Mouse (Mus musculus) limb, embryonic 15.5 days (tissue): ENCODE data around the gene Irak2. TPM values are rescaled to one million over a fixed set of nuclear protein-coding genes. Genes with fewer than 3 reads are reported as not detected.
A peak's percentile ranks its signal among the peaks of the same experiment; 100 is the strongest.

ENCODE experiments used
- ATAC-seq: fragments of 200-750 bp; cut with Nextera tagmentation; 2 replicates; pipeline ENCODE4 v1.8.0; 2017; ENCODE audit warnings: low read depth, moderate TSS enrichment; ENCODE audit not compliant: insufficient number of reproducible peaks, low FRiP score, low TSS enrichment
- H3K27ac ChIP-seq: fragments of 300-500 bp; sonication (generic); 2 replicates; pipeline ENCODE4 v1.5.1; 2015; ENCODE audit warnings: moderate library complexity, mild to moderate bottlenecking, inconsistent platforms
- H3K27me3 ChIP-seq: fragments of 300-500 bp; sonication (generic); 2 replicates; pipeline ENCODE4 v1.6.1; 2015; ENCODE audit warnings: inconsistent platforms
- H3K36me3 ChIP-seq: fragments of 300-500 bp; sonication (generic); 2 replicates; pipeline ENCODE4 v1.6.1; 2015; ENCODE audit warnings: inconsistent platforms
- H3K4me1 ChIP-seq: fragments of 300-500 bp; sonication (generic); 2 replicates; pipeline ENCODE4 v1.6.1; 2015; ENCODE audit warnings: inconsistent platforms
- H3K4me2 ChIP-seq: fragments of 300-500 bp; sonication (generic); 2 replicates; pipeline ENCODE4 v1.6.1; 2015; ENCODE audit warnings: mild to moderate bottlenecking, inconsistent platforms
- H3K4me3 ChIP-seq: fragments of 300-500 bp; sonication (generic); 2 replicates; pipeline ENCODE4 v1.5.1; 2015; ENCODE audit warnings: mild to moderate bottlenecking, inconsistent platforms
- H3K9ac ChIP-seq: fragments of 300-500 bp; sonication (generic); 2 replicates; pipeline ENCODE4 v1.6.1; 2015; ENCODE audit warnings: inconsistent platforms
- H3K9me3 ChIP-seq: fragments of 300-500 bp; sonication (generic); 2 replicates; pipeline ENCODE4 v1.6.1; 2016; ENCODE audit warnings: inconsistent platforms
- WGBS: fragments of 180-500 bp; shearing (Covaris S2); methylation state at CpG from one replicate; pipeline ENCODE4 v1.1.7; 2015; 5-methylcytosine and 5-hydroxymethylcytosine counted together
- polyA plus RNA-seq: library from polyadenylated mRNA; unstranded; fragments of >200 nt; fragmentation: Nextera tagmentation; extraction: Ambion mirVana; gene quantifications from 2 replicates; pipeline ENCODE4 v1.2.1, GENCODE M21; 2015

Gene Irak2
- polyA plus RNA-seq = 4.1 and 4.6 TPM in 2 replicates

GRCm38 (mm10) chr6:113638302-113639040 is at the start of gene Irak2:
Gene Irak2 (plus strand): TSS chr6:113638467.
- Histone ChIP-seq H3K36me3 (0 out of 2 replicates have a peak, but pooled peaks cover 3% of the 10 kb centered on the region), H3K4me3 (peak within 1 kb of the TSS; percentile 55), H3K4me1 (0 out of 2 replicates have a peak, but pooled peaks cover 4% of the 10 kb centered on the region), H3K9me3 (no peaks in the 10 kb centered on the region), H3K4me2 (peak within 1 kb of the TSS; percentile 59), H3K9ac (peak within 1 kb of the TSS; percentile 44; the same call in 1 of the 2 replicates), H3K27ac (peak within 1 kb of the TSS; percentile 57; the same call in 1 of the 2 replicates), H3K27me3 (no peaks in the 10 kb centered on the region)
- WGBS = 5% methylated on average over 37 of the region's 37 CpGs
- peak; percentile 83 for ATAC-seq

GRCm38 (mm10) chr6:113592637-113593036 is 45.6 kb upstream of the Irak2 start:
- Histone ChIP-seq H3K9ac (no peak overlapping the region), H3K36me3 (no peaks in the 10 kb centered on the region), H3K27ac (no peak overlapping the region), H3K4me3 (no peak overlapping the region), H3K27me3 (no peaks in the 10 kb centered on the region), H3K9me3 (no peaks in the 10 kb centered on the region), H3K4me2 (no peak overlapping the region), H3K4me1 (no peaks in the 10 kb centered on the region)
- 91% methylated on average over 2 of the region's 2 CpGs for WGBS
- ATAC-seq = no peak

DNA sequence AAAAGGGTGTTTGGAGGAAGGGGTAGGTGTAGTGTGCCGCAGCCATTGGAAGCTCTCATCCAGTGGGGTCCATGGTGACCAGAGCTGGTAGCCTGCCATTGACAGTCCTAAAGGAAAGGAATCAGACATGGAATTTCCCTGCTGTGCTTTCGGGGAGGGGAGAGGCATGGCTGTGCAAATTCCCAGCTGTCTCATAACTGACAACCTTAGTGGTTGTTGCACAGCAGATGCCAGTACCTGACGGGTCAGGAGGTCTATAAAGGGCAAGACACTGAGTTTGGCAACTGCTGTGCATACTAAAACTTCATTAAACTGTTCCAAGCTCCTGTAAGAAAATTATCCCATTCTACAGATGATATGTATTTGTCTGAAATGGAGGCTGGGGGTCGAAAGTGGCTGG is 40.3 kb upstream of the Irak2 start:
- no peak overlapping the region for H3K27ac ChIP-seq
- no peak for ATAC-seq
- H3K9me3 ChIP-seq = no peaks in the 10 kb centered on the region
- peaks cover 7% of the 10 kb centered on the region for H3K4me1 ChIP-seq
- H3K4me3 ChIP-seq = no peak overlapping the region
- no peaks in the 10 kb centered on the region for H3K36me3 ChIP-seq
- 75% methylated on average over 4 of the region's 4 CpGs for WGBS
- no peak overlapping the region for H3K9ac ChIP-seq
- H3K4me2 ChIP-seq = no peak overlapping the region
- H3K27me3 ChIP-seq = no peaks in the 10 kb centered on the region

DNA sequence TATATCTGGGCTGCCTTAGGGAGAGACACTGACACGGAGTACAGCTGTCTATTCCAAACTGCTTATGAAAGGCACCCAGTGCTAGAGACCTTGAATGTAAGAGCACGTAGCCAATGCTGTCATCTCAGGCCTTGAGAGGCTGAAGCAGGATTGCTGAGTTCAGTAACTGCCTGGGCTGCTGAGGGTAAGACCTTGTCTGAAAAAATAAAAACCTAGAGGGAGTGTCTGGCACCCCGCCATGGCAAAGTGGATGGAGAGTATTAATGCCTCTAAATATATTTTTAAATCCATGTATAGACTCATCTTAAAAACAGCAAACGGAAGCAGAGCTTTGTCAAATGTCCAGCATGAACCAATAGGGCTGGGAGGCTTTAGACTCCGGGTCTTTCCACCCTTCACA is 38.4 kb upstream of the Irak2 start:
- Histone ChIP-seq H3K4me1 (peaks cover 7% of the 10 kb centered on the region), H3K27me3 (no peaks in the 10 kb centered on the region), H3K36me3 (no peaks in the 10 kb centered on the region), H3K9ac (no peak overlapping the region), H3K4me3 (no peak overlapping the region), H3K4me2 (no peak overlapping the region), H3K9me3 (no peaks in the 10 kb centered on the region), H3K27ac (no peak overlapping the region)
- 75% methylated on average over 5 of the region's 5 CpGs for WGBS
- no peak for ATAC-seq

GRCm38 (mm10) chr6:113600543-113601139 is 37.6 kb upstream of the Irak2 start, which contains the start of gene Fancd2os:
Gene Fancd2os (minus strand): TSS chr6:113600715.
- WGBS = 40% methylated on average over 23 of the region's 23 CpGs
- Histone ChIP-seq H3K9me3 (no peaks in the 10 kb centered on the region), H3K4me2 (0 out of 2 replicates have a peak within 1 kb of the TSS, but pooled peaks have one; percentile 2), H3K4me1 (peaks cover 12% of the 10 kb centered on the region), H3K27me3 (no peaks in the 10 kb centered on the region), H3K27ac (no peak within 1 kb of the TSS), H3K9ac (no peak within 1 kb of the TSS), H3K4me3 (no peak within 1 kb of the TSS), H3K36me3 (no peaks in the 10 kb centered on the region)
- no peak for ATAC-seq

GRCm38 (mm10) chr6:113602821-113603220 is 35.4 kb upstream of the Irak2 start:
- peaks cover 25% of the 10 kb centered on the region for H3K4me1 ChIP-seq
- H3K27ac ChIP-seq = no peak overlapping the region
- WGBS = 88% methylated on average over 6 of the region's 6 CpGs
- no peak overlapping the region for H3K4me3 ChIP-seq
- no peaks in the 10 kb centered on the region for H3K9me3 ChIP-seq
- 0 out of 2 replicates have a peak, but pooled peaks cover 3% of the 10 kb centered on the region for H3K36me3 ChIP-seq
- no peak overlapping the region for H3K4me2 ChIP-seq
- no peak for ATAC-seq
- no peak overlapping the region for H3K9ac ChIP-seq
- no peaks in the 10 kb centered on the region for H3K27me3 ChIP-seq

DNA sequence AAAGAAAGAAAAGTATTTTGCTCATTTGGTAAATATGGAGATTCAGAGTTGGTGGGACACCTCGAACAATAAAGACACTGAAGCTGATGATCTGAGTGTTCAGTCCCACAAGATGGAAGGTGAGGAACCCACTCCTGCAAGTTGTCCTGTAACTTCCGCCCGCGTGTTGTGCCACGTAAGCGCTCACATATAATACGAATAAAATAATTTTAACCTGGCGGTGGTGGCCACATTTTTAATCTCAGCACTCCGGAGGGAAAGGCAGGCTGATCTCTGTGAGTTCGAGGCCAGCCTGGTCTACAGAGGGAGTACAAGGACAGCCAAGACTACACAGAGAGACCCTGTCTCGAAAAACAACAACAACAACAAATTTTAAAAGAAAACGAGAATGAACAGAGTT is 34.3 kb upstream of the Irak2 start:
- ATAC-seq = no peak
- peak overlapping the region; percentile 47 for H3K4me2 ChIP-seq

DNA sequence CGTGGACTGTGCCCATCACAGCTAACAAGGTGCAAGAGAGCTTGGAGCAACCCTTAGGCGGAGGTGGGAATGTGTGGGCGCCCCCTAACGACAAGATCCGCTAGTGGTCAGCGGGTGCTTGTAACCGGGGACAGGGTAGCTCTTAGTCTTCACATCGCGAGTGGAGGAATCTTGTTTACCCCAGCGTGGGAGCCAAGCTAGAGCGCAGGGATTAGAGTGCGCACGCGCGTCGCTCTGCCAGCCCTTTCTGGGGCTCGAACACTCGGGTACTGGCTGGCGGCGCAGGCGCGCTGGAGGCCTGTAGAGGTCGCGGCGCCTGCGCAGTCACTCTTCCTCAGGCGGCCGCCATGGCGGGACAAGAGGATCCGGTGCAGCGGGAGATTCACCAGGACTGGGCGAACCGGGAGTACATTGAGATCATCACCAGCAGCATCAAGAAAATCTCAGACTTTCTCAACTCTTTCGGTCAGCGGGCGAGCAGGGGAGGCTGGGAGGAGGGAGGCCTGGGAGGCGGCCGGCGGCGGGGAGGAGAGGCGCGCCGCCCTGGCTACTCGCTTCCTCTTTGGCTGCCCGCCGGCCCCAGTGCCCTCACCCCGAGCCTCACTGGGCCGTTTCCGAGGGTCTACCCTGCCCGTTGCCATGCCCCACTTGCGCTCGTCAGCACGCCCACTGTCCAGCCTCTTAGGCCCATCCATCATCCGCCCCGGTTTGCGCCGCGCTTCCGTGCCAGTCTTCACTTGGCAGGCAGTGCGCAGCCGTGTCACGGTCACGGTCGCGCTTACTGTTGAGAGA is 33.6 kb upstream of the Irak2 start, which contains the start of gene Brk1:
Gene Brk1, plus strand, starts transcription at position 341 of the 792 bp plus-strand sequence.
- Histone ChIP-seq H3K4me3 (peak within 1 kb of the TSS; percentile 87), H3K9me3 (no peaks in the 10 kb centered on the region), H3K9ac (peak within 1 kb of the TSS; percentile 87), H3K27ac (peak within 1 kb of the TSS; percentile 87), H3K4me1 (peaks cover 27% of the 10 kb centered on the region), H3K4me2 (peak within 1 kb of the TSS; percentile 80), H3K36me3 (peaks cover 3% of the 10 kb centered on the region; the same call in 1 of the 2 replicates), H3K27me3 (no peaks in the 10 kb centered on the region)
- WGBS = under 1% methylated on average over 63 of the region's 65 CpGs
- peak; percentile 88 for ATAC-seq

More for the DNA sequence above, 34.3 kb upstream of the Irak2 start:
- WGBS = 58% methylated on average over 12 of the region's 12 CpGs
- Histone ChIP-seq H3K36me3 (peaks cover 3% of the 10 kb centered on the region; the same call in 1 of the 2 replicates), H3K4me1 (peaks cover 27% of the 10 kb centered on the region), H3K27ac (no peak overlapping the region), H3K9me3 (no peaks in the 10 kb centered on the region), H3K27me3 (no peaks in the 10 kb centered on the region), H3K9ac (no peak overlapping the region; the same call in 1 of the 2 replicates), H3K4me3 (peak overlapping the region; percentile 87)

- peak overlapping the region; percentile 87 for H3K9ac ChIP-seq
- H3K4me2 ChIP-seq = peak overlapping the region; percentile 80
- H3K27me3 ChIP-seq = no peaks in the 10 kb centered on the region
- WGBS = 3% methylated on average over 10 of the region's 10 CpGs
- no peak for ATAC-seq
- H3K4me1 ChIP-seq = peaks cover 25% of the 10 kb centered on the region
- H3K36me3 ChIP-seq = peaks cover 3% of the 10 kb centered on the region; the same call in 1 of the 2 replicates
- peak overlapping the region; percentile 87 for H3K27ac ChIP-seq
- H3K4me3 ChIP-seq = peak overlapping the region; percentile 87
- no peaks in the 10 kb centered on the region for H3K9me3 ChIP-seq
Measured at GRCm38 (mm10) chr6:113605224-113605545, 33.1 kb upstream of the Irak2 start.

GRCm38 (mm10) chr6:113608871-113609270 is 29.4 kb upstream of the Irak2 start:
- ATAC-seq = no peak
- Histone ChIP-seq H3K9ac (no peak overlapping the region), H3K27ac (no peak overlapping the region), H3K9me3 (no peaks in the 10 kb centered on the region), H3K27me3 (no peaks in the 10 kb centered on the region), H3K36me3 (peaks cover 30% of the 10 kb centered on the region), H3K4me1 (peaks cover 20% of the 10 kb centered on the region), H3K4me2 (no peak overlapping the region), H3K4me3 (no peak overlapping the region)
- 84% methylated on average over 6 of the region's 6 CpGs for WGBS

- H3K4me1 ChIP-seq = peaks cover 20% of the 10 kb centered on the region
- H3K9me3 ChIP-seq = no peaks in the 10 kb centered on the region
- H3K36me3 ChIP-seq = peaks cover 35% of the 10 kb centered on the region
- no peak for ATAC-seq
- WGBS = 92% methylated on average over 7 of the region's 7 CpGs
- no peak overlapping the region for H3K4me3 ChIP-seq
- H3K27me3 ChIP-seq = no peaks in the 10 kb centered on the region
- no peak overlapping the region for H3K4me2 ChIP-seq
- H3K27ac ChIP-seq = no peak overlapping the region
- H3K9ac ChIP-seq = no peak overlapping the region
Measured at GRCm38 (mm10) chr6:113609293-113609692, 29.0 kb upstream of the Irak2 start.
